Comparison of ENCODE assay signal across 10 mouse cellular contexts in genomic region chr5:111725195-111725920, GRCm38 (mm10). TPM values are rescaled to one million over a fixed set of nuclear protein-coding genes. Genes with fewer than 3 reads are reported as not detected.
DNase-seq lines count a peak whose midpoint lies in the region; ATAC-seq lines count a peak whose summit lies in the region.
"Had no signal": no experiment of that assay in that cellular context is flagged by ENCODE, and none has a peak within 500 bp of the region (broad histone marks: within the 10 kb centered on the region; RNA-seq: fewer than 3 reads in every experiment).

No protein-coding gene starts in this region.

- 0 out of 2 replicates have a peak overlapping the region, but pooled peaks have one; percentile 2 for H3K4me3 ChIP-seq in forebrain, embryonic 14.5 days (ENCODE audit: low read depth, low read length)
- H3K4me3 ChIP-seq in hindbrain, embryonic 15.5 days: no peak overlapping the region
- no peak overlapping the region for H3K4me3 ChIP-seq in midbrain, embryonic 15.5 days

- H3K9ac ChIP-seq in forebrain, embryonic 14.5 days (ENCODE audit: low read length): peak overlapping the region; percentile 47
- H3K9ac ChIP-seq in hindbrain, embryonic 15.5 days: no peak overlapping the region
- H3K9ac ChIP-seq in midbrain, embryonic 15.5 days: peak overlapping the region; percentile 13; the same call in 1 of the 2 replicates

- WGBS in forebrain, embryonic 14.5 days: 11% methylated on average over 22 of the region's 22 CpGs
- 18% methylated on average over 22 of the region's 22 CpGs for WGBS in hindbrain, embryonic 15.5 days
- 32% methylated on average over 22 of the region's 22 CpGs for WGBS in midbrain, embryonic 15.5 days

- peak overlapping the region; percentile 97 for H3K27ac ChIP-seq in forebrain, embryonic 14.5 days (ENCODE audit: low read depth, low read length)
- peak overlapping the region; percentile 84 for H3K27ac ChIP-seq in hindbrain, embryonic 15.5 days (replicated peaks)
- H3K27ac ChIP-seq in midbrain, embryonic 15.5 days: peak overlapping the region; percentile 83

- peak; percentile 77 for ATAC-seq in forebrain, embryonic 14.5 days
- ATAC-seq in hindbrain, embryonic 15.5 days (ENCODE audit: low FRiP score, low read depth): peak; percentile 79
- ATAC-seq in midbrain, embryonic 15.5 days (replicated peaks): peak; percentile 50; the same call in 1 of the 2 replicates
- ATAC-seq: lung, postnatal 0 days had no signal

- H3K4me1 ChIP-seq in forebrain, embryonic 14.5 days (ENCODE audit: control insufficient read depth, insufficient read depth, low read length): peaks cover 31% of the 10 kb centered on the region
- H3K4me1 ChIP-seq in hindbrain, embryonic 15.5 days (replicated peaks): peaks cover 30% of the 10 kb centered on the region
- H3K4me1 ChIP-seq in midbrain, embryonic 15.5 days: peaks cover 31% of the 10 kb centered on the region

- no peaks in the 10 kb centered on the region for H3K9me3 ChIP-seq in forebrain, embryonic 14.5 days (replicated peaks; ENCODE audit: control insufficient read depth, low read length)
- no peaks in the 10 kb centered on the region for H3K9me3 ChIP-seq in hindbrain, embryonic 15.5 days
- H3K9me3 ChIP-seq in midbrain, embryonic 15.5 days: no peaks in the 10 kb centered on the region

- peak overlapping the region; percentile 44 for H3K4me2 ChIP-seq in forebrain, embryonic 14.5 days (ENCODE audit: low read length)
- H3K4me2 ChIP-seq in hindbrain, embryonic 15.5 days: peak overlapping the region; percentile 46
- H3K4me2 ChIP-seq in midbrain, embryonic 15.5 days: peak overlapping the region; percentile 15; the same call in 1 of the 2 replicates

- H3K36me3 ChIP-seq in forebrain, embryonic 14.5 days (ENCODE audit: control insufficient read depth, insufficient read depth, low read length): no peaks in the 10 kb centered on the region
- H3K36me3 ChIP-seq in hindbrain, embryonic 15.5 days: no peaks in the 10 kb centered on the region
- no peaks in the 10 kb centered on the region for H3K36me3 ChIP-seq in midbrain, embryonic 15.5 days (replicated peaks)
- H3K36me3 ChIP-seq: G1E had no signal

- no peaks in the 10 kb centered on the region for H3K27me3 ChIP-seq in forebrain, embryonic 14.5 days (replicated peaks; ENCODE audit: control insufficient read depth, insufficient read depth, low read length)
- H3K27me3 ChIP-seq in hindbrain, embryonic 15.5 days: no peaks in the 10 kb centered on the region
- H3K27me3 ChIP-seq in midbrain, embryonic 15.5 days (replicated peaks): no peaks in the 10 kb centered on the region

- DNase-seq in kidney, adult 9 months: peak; percentile 11
- DNase-seq in kidney, adult 18-20 months: no peak
- peak; percentile 89 for DNase-seq in forebrain, embryonic 14.5 days (ENCODE audit: low spot score)
- DNase-seq in ovary, adult 18-20 months (ENCODE audit: low spot score): no peak
- DNase-seq in B cell, adult 2 months: no peak
- DNase-seq in spleen, postnatal 4 days (ENCODE audit: low spot score in 2 of 2): no peak

RNA-seq across cellular contexts. Expression of gene Gm26897, which starts 8.4 kb away (rescaled TPM):
- polyA plus RNA-seq in forebrain, embryonic 14.5 days (2014; fragmentation: Nextera tagmentation; extraction: Ambion mirVana): not detected in 2 replicates
- not detected in 2 replicates for polyA plus RNA-seq in hindbrain, embryonic 15.5 days (2015; fragmentation: Nextera tagmentation; extraction: Ambion mirVana)
- polyA plus RNA-seq in midbrain, embryonic 15.5 days (2015; fragmentation: Nextera tagmentation; extraction: Ambion mirVana): not detected in 2 replicates
- polyA plus RNA-seq: G1E; lung, postnatal 0 days had no signal

Comparison
In these comparisons a context has a peak if more than half of its experiments do, and no peak if none do; other contexts are left out.
1. DNase-seq: peak in kidney, adult 9 months (single experiment) and forebrain, embryonic 14.5 days (single experiment); none in kidney, adult 18-20 months (single experiment), ovary, adult 18-20 months (single experiment), B cell, adult 2 months (0 of 2) and spleen, postnatal 4 days (0 of 2).
2. Peak in every context shown above with its lines, with median percentiles within 50 percentile points of each other: ATAC-seq, H3K27ac ChIP-seq and H3K4me2 ChIP-seq.